Mouse (Mus musculus) urinary bladder, postnatal 0 days (tissue): ENCODE results near the gene Dnajc14. TPM values are rescaled to one million over a fixed set of nuclear protein-coding genes. Genes with fewer than 3 reads are reported as not detected.

Experiments
- polyA plus RNA-seq: library from polyadenylated mRNA; unstranded; fragments of >200 nt; fragmentation: Nextera tagmentation; extraction: Ambion mirVana; gene quantifications from 2 replicates; pipeline ENCODE4 v1.2.1, GENCODE M21; 2015

The Dnajc14 gene
- polyA plus RNA-seq = 33.3 and 38.3 TPM in 2 replicates

DNA sequence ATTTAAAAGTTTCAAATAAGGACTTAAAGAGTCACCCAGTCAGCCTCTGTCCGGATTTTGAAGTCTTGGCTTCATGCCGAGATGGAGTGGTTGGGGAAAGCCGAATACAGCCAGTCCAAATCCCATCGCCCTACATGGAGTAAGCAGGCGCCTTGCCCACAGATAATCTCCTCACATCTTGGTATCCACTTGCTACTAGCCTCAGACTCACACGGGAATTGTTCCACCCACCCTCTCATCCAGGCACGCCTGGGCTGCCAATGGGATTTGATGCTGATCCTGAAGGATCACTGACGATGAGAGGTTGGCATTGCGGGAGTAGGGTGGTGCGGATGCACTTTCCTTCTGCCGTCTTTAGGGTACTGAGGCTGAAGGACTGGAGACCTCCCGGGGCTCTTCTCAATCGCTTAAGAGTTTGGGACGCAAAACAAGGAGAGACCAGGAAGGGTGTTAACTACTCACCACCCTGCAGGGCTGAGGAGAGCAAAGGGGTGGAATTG lies at the start of gene Dnajc14:
Gene Dnajc14, plus strand, starts transcription at position 292 of the 500 bp plus-strand sequence.

DNA sequence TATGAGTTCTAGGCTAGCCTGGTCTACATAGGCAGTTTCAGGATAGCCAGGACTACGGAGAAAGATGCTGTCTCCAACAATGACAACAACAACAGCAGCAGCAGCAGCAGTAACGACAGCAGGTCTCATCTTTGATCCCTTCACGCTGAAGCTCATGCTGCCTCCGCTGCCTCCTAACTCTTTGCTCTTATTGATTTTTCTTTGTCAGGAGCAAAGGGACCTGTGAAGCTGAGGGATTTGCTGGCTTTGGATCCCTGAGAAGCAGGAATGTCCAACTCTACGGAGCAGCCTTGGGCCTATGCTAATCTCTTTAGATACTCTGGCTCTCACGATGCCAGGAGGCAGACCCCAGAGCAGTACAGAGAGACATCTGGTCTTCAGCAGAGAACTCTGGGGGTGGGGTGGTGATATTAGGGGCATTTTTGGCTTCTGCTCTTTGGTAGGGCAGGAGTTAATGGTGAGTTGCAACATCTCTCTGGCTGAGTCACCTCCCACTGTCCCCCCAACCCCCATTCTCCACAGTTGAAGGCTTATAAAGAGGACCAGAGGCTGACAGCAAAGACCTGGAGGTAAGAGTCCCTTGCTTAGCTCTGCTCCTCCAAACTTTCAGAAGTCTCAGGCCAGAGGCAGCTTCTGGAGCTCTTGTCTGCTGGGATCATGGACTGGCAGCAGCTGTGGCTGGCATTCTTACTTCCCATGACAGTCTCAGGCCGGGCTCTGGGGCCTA lies 13.3 kb upstream of the Dnajc14 start, which contains the start of gene Mmp19:
Gene Mmp19, plus strand, starts transcription at position 513 of the 727 bp plus-strand sequence.

DNA sequence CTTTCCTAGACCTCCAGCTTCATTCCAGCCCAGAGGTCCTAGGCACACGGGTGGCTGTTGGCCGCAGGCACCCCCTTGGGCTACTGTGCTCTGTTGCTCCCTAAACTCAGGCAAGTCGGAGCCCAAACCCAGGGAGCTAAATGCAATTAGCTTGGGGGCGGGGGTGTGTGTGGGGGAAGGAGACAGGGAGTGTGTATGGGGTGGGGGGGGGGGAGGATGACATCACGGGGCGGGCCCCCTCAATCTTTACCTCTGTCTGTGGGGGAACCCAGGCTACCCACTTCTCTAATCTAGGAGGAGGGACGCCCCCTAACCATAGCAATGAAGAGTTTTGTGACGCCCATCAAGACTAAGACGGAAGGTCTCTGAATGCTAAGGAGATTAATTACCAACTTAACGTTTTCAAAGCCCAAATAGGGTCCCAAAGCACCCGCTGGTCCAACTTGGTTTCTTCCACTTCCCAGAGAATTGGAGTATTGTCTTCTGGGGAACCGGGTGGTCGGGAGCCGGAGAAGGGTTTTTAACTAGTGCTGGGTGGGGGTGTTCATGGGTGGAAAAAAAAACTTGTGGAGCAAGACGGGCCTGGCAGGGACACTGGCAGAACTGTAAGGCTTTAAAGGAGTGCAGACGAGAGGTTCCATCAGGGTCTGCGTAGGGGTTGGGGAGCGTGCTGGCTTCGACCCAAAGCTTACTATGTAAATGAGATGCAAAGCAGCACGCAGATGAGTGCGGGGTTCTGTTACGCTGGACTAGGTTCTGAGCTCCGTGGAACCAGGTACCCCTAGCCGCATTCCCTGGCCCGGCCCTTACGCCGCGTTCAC lies 619 bp downstream of the Dnajc14 start, which contains the start of gene Tmem198b:
Gene Tmem198b, minus strand, starts transcription at position 100 of the 821 bp plus-strand sequence.

DNA sequence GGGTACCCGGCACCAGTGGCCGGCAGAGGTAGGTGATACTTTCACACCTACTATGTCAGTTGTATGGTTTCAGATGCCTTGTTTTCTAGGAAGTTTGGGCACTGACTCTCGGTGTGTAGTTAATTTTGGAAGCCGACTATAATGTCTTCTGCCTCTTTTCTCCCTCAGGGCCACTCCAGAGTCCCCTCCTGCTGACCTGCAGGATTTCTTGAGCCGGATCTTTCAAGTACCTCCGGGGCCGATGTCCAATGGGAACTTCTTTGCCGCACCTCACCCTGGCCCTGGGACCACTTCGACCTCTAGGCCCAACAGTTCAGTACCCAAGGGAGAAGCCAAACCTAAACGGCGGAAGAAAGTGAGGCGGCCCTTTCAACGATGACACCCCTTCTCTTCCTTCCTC lies 13.2 kb downstream of the Dnajc14 start, which contains the start of gene Sarnp:
Gene Sarnp, plus strand, starts transcription at position 301 of the 400 bp plus-strand sequence.

DNA sequence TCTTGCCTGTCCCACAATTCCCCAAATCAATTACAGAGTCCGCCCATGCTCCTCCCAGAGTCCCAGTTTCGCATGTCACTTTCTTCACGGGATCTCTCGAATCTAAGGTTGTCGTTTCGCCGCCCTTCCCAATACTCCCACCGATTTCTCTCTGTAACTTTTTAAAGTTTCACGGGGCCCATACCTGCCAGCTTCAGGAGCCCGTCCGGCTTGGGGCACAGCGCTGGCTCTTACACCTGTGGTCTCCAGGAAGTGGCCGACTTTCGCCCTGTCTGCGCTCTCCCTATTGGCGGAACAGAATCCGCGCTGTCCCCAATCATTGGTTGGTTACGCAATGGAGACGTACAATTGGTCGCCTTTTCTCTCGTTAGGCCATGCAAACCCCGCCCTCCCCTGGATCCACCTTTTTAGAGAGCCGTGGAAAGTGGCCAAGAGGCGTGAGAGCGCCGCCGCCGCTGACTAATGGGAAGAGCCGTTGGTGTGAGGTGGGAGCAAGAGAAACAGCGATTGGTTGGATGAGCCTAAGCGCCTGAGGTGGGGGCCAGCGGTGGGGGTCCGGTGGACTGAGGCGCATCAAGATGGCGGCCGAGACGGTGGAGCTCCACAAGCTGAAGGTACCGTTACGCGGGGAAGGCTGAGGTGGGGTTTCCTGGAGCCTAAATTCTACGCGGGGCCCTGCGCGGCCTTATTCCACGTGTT lies 17.6 kb downstream of the Dnajc14 start, which contains the start of gene Ormdl2:
Gene Ormdl2, minus strand, starts transcription at position 288 of the 699 bp plus-strand sequence.

Other genes with a start within 250 kb of the Dnajc14 start
- gene Pa2g4, start 238.1 kb upstream of the Dnajc14 start, polyA plus RNA-seq = 97.3 and 100 TPM in 2 replicates
- 6.5 and 7.6 TPM in 2 replicates for gene Erbb3, start 214.4 kb upstream of the Dnajc14 start, polyA plus RNA-seq
- gene Rps26, start 177.3 kb upstream of the Dnajc14 start, polyA plus RNA-seq = 632 and 654 TPM in 2 replicates
- gene Ikzf4, start 158.1 kb upstream of the Dnajc14 start, polyA plus RNA-seq = 1.4 and 2.5 TPM in 2 replicates
- gene Suox, start 130.0 kb upstream of the Dnajc14 start, polyA plus RNA-seq = 17.7 and 18.5 TPM in 2 replicates
- 64.6 and 72.6 TPM in 2 replicates for gene Rab5b, start 107.8 kb upstream of the Dnajc14 start, polyA plus RNA-seq
- 1.1 and 1.2 TPM in 2 replicates for gene Pmel, start 99.9 kb upstream of the Dnajc14 start, polyA plus RNA-seq
- 29.6 and 35.8 TPM in 2 replicates for gene Cdk2, start 99.0 kb upstream of the Dnajc14 start, polyA plus RNA-seq
- gene Dgka, start 59.2 kb upstream of the Dnajc14 start, polyA plus RNA-seq = 18.1 and 19.7 TPM in 2 replicates
- 21.9 and 23.7 TPM in 2 replicates for gene Pym1, start 56.2 kb upstream of the Dnajc14 start, polyA plus RNA-seq
- 7.8 and 14.0 TPM in 2 replicates for gene Mmp19, start 13.2 kb upstream of the Dnajc14 start, polyA plus RNA-seq
- gene Tmem198b, start 308 bp downstream of the Dnajc14 start, polyA plus RNA-seq = 35.6 and 38.5 TPM in 2 replicates
- gene Sarnp, start 13.3 kb downstream of the Dnajc14 start, polyA plus RNA-seq = 96.8 and 120 TPM in 2 replicates
- gene Ormdl2, start 17.6 kb downstream of the Dnajc14 start, polyA plus RNA-seq = 37.7 and 42.1 TPM in 2 replicates
- gene Gdf11, start 87.7 kb downstream of the Dnajc14 start, polyA plus RNA-seq = 1.6 and 1.7 TPM in 2 replicates
- gene Cd63, start 96.9 kb downstream of the Dnajc14 start, polyA plus RNA-seq = 982 and 1,003 TPM in 2 replicates
- 12.6 and 16.5 TPM in 2 replicates for gene Rdh5, start 118.8 kb downstream of the Dnajc14 start, polyA plus RNA-seq
- 308 and 318 TPM in 2 replicates for gene Bloc1s1, start 120.0 kb downstream of the Dnajc14 start, polyA plus RNA-seq
- gene Itga7, start 129.8 kb downstream of the Dnajc14 start, polyA plus RNA-seq = 28.2 and 36.5 TPM in 2 replicates
- gene Mettl7b, start 156.9 kb downstream of the Dnajc14 start, polyA plus RNA-seq = 0.34 and 0.73 TPM in 2 replicates
- not detected in 2 replicates for gene Olfr9, start 185.4 kb downstream of the Dnajc14 start, polyA plus RNA-seq
- gene Olfr763, start 206.7 kb downstream of the Dnajc14 start, polyA plus RNA-seq = not detected in 2 replicates
- gene Olfr764-ps1, start 235.8 kb downstream of the Dnajc14 start, polyA plus RNA-seq = not detected in 2 replicates
- gene Olfr765, start 245.9 kb downstream of the Dnajc14 start, polyA plus RNA-seq = not detected in 2 replicates